Mouse (Mus musculus): Measurements from ENCODE around the gene Bok.

- TF ChIP-seq USF1 (IDR thresholded peaks at IDR 0.05; ENCODE audit: low read depth) (no peak), POLR2A (IDR thresholded peaks at IDR 0.05; ENCODE audit: insufficient read length, low read depth) (no peak), MAX (IDR thresholded peaks at IDR 0.05; ENCODE audit: low read depth) (no peak), TCF3 (IDR thresholded peaks at IDR 0.05; ENCODE audit: insufficient read length, low read depth) (no peak), POLR2AphosphoS2 (IDR thresholded peaks at IDR 0.05; ENCODE audit: insufficient read length, low read depth) (no peak), SRF (IDR thresholded peaks at IDR 0.05; ENCODE audit: control insufficient read depth, insufficient read length, low read depth) (no peak), CEBPB (IDR thresholded peaks at IDR 0.05; ENCODE audit: insufficient read depth, poor library complexity, severe bottlenecking) (no peak), MYOG (IDR thresholded peaks at IDR 0.05; ENCODE audit: control insufficient read depth in 1 of 3, insufficient read depth in 1 of 3, insufficient read length in 2 of 3, low read depth in 2 of 3) (no peak), E2F4 (IDR thresholded peaks at IDR 0.05; ENCODE audit: insufficient read depth) (no peak)
Measured at GRCm38 (mm10) chr1:93694966-93695365, 9.5 kb downstream of the Bok start.
